Mouse (Mus musculus) heart, embryonic 16.5 days (tissue): ENCODE results near the gene Slc23a2. TPM values are rescaled to one million over a fixed set of nuclear protein-coding genes. Genes with fewer than 3 reads are reported as not detected.

Experiments used
- ATAC-seq: fragments of 200-750 bp; cut with Nextera tagmentation; replicated peaks from 2 replicates; pipeline ENCODE4 v1.8.0; 2017; ENCODE audit warnings: moderate number of reproducible peaks; ENCODE audit not compliant: insufficient read depth, low FRiP score; ENCODE audit errors: extremely low read depth
- H3K27ac ChIP-seq: fragments of 300-500 bp; sonication (generic); 2 replicates; pipeline ENCODE4 v1.5.1; 2014; ENCODE audit warnings: mild to moderate bottlenecking, low read length, control low read depth, moderate library complexity
- H3K27me3 ChIP-seq: fragments of 300-500 bp; sonication (generic); 2 replicates; pipeline ENCODE4 v1.6.1; 2014; ENCODE audit warnings: low read length, mixed read lengths; ENCODE audit not compliant: control insufficient read depth, insufficient read depth
- H3K36me3 ChIP-seq: fragments of 300-500 bp; sonication (generic); 2 replicates; pipeline ENCODE4 v1.6.1; 2014; ENCODE audit not compliant: control insufficient read depth, insufficient read depth
- H3K4me1 ChIP-seq: fragments of 300-500 bp; sonication (generic); 2 replicates; pipeline ENCODE4 v1.6.1; 2014; ENCODE audit warnings: low read length, mixed read lengths; ENCODE audit not compliant: control insufficient read depth, insufficient read depth
- H3K4me2 ChIP-seq: fragments of 300-500 bp; sonication (generic); 2 replicates; pipeline ENCODE4 v1.6.1; 2014; ENCODE audit warnings: low read depth, mild to moderate bottlenecking, control low read depth, low read length
- H3K4me3 ChIP-seq: fragments of 300-500 bp; sonication (generic); 2 replicates; pipeline ENCODE4 v1.5.1; 2014; ENCODE audit warnings: mild to moderate bottlenecking, control low read depth, low read length
- H3K9ac ChIP-seq: fragments of 300-500 bp; sonication (generic); 2 replicates; pipeline ENCODE4 v1.6.1; 2014; ENCODE audit warnings: low read length, control low read depth
- H3K9me3 ChIP-seq: fragments of 300-500 bp; sonication (generic); replicated peaks from 2 replicates; pipeline ENCODE4 v1.6.1; 2016; ENCODE audit warnings: low read length; ENCODE audit not compliant: control insufficient read depth
- WGBS: fragments of 180-500 bp; shearing (Covaris S2); extraction: QIAGEN DNeasy Blood & Tissue Kit; methylation state at CpG from one replicate; pipeline ENCODE4 v1.1.7; 2014; 5-methylcytosine and 5-hydroxymethylcytosine counted together
- polyA plus RNA-seq: library from polyadenylated mRNA; unstranded; fragments of >200 nt; fragmentation: Nextera tagmentation; extraction: Ambion mirVana; gene quantifications from 2 replicates; pipeline ENCODE4 v1.2.1, GENCODE M21; 2015

The Slc23a2 gene
- polyA plus RNA-seq, 1 experiment from 2014 or later, result 9.5 TPM

DNA sequence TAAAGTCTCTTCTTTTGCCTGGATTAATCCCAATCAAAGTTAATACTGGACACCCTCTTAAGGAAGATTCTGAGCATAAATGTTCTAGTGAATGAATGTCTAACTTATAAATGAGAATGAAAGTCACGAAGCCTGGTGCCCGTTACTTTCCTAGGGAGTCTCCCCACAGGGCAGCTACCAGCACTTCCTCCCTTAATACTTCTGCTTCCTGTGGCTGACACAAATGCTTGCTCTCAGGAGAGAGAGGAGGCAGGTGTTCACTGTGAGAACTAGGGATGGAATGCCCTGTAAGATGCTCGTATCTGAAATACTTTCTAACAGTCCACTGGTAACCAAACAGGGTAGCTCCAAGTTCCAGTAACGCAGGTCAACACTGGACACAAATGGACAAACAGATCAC is 91.1 kb downstream of the Slc23a2 start:
- no peaks in the 10 kb centered on the region for H3K27me3 ChIP-seq
- H3K4me3 ChIP-seq, result no peak overlapping the region
- H3K4me1 ChIP-seq, result peaks cover 16% of the 10 kb centered on the region
- H3K9me3 ChIP-seq, result no peaks in the 10 kb centered on the region
- 77% methylated on average over 4 of the region's 4 CpGs for WGBS
- ATAC-seq, result no peak
- H3K4me2 ChIP-seq, result no peak overlapping the region
- peaks cover 20% of the 10 kb centered on the region for H3K36me3 ChIP-seq
- H3K27ac ChIP-seq, result no peak overlapping the region
- no peak overlapping the region for H3K9ac ChIP-seq

DNA sequence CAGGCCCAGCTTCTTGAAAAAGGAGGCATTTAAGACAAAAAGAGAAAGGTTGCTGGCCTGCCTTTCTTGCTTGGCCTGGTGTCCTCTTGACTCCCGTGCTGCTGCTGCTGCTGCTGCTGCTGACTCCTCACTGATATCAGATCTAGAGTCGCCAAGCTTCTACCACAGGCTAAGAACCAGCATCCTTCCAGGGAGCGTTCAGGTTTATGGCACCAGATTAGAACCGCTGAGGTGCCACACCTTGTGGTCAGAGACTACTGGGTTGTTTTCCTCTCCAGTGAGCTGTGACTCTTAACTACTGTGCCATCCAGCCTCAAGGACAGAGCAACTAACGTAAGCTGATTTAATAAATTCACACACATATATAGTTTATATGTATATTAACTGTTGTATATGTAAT is 93.1 kb downstream of the Slc23a2 start:
- H3K36me3 ChIP-seq, result peaks cover 6% of the 10 kb centered on the region
- WGBS, result 71% methylated on average over 5 of the region's 5 CpGs
- ATAC-seq, result no peak
- peaks cover 16% of the 10 kb centered on the region for H3K4me1 ChIP-seq
- no peaks in the 10 kb centered on the region for H3K27me3 ChIP-seq
- no peak overlapping the region for H3K4me3 ChIP-seq
- no peak overlapping the region for H3K9ac ChIP-seq
- no peak overlapping the region for H3K4me2 ChIP-seq
- H3K9me3 ChIP-seq, result no peaks in the 10 kb centered on the region
- no peak overlapping the region for H3K27ac ChIP-seq

DNA sequence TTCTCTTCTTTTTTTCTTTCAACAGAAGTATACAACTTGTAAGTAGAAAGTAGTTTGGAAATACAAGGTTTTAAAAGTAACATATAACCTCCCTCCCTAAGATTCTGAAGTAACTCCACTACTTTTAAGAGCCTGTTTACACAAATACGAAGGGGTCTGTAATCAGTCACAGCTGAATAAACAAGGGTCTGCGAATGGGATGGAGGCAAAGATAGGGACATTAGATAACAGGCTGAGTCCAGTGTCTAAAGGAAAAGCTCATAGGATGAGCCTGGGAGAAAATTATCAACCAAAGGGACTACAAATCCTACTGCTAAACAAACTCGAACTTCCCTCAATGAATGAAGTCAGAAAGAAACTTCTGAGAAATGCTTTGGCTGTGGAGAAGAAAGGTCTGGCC is 95.0 kb downstream of the Slc23a2 start:
- Histone ChIP-seq H3K4me3 (no peak overlapping the region), H3K9me3 (no peaks in the 10 kb centered on the region), H3K9ac (no peak overlapping the region), H3K36me3 (no peaks in the 10 kb centered on the region), H3K27ac (no peak overlapping the region), H3K27me3 (no peaks in the 10 kb centered on the region), H3K4me1 (peaks cover 2% of the 10 kb centered on the region), H3K4me2 (no peak overlapping the region)
- ATAC-seq, result no peak
- 33% methylated on average over 3 of the region's 3 CpGs for WGBS

DNA sequence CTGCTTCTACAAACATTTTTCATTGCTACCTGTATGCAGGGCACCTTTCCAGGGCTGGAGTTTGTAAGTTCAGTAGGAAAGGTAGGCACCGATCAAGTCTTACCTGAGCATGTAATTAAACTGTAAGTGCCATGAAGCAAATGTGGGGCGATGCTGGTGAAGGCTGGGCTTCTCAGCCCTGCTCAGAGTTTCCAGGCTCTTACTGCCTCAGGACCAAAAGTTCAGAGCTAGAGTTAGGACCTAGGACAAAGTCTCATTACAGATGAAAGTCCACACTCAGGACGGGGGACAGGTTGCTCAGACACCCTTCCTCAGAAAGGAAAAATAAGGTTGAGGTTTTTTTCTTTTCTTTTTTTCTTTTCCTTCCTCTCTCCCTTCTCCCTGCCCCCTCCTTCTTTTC is 95.4 kb downstream of the Slc23a2 start:
- 79% methylated on average over 3 of the region's 3 CpGs for WGBS
- Histone ChIP-seq H3K4me2 (no peak overlapping the region), H3K9me3 (no peaks in the 10 kb centered on the region), H3K9ac (no peak overlapping the region), H3K27me3 (no peaks in the 10 kb centered on the region), H3K4me3 (no peak overlapping the region), H3K36me3 (no peaks in the 10 kb centered on the region), H3K27ac (no peak overlapping the region), H3K4me1 (no peaks in the 10 kb centered on the region)
- no peak for ATAC-seq

DNA sequence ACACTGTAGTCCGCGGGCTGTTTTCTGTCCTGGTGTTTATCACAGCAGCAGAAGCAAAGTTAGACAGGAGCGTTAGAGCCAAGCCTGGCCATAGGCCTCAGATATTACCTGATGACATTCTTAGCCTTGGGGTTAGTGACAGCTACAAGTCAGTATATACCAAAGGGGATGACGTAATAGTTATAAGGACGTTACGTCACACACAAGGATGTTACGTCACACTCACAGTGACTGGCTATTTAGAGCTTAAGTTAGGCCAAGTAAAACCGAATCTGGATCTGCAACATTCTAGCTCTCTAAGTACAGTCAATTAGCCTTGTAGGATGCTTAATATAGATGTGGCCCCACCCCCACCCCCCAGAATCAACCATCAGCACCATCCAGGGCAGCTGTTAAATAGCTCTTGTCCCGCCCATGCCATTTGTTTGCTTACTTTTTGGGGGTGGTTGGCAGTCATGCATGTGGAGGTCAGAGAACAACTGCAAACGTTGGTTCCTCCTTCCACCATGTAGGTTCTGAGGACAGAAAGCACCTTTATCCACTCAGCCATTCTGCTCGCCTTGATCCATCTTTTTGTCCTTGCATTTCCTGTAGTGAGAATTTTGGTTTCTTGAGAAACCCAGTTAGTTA is 96.7 kb downstream of the Slc23a2 start:
- H3K9me3 ChIP-seq, result no peaks in the 10 kb centered on the region
- H3K4me1 ChIP-seq, result peaks cover 7% of the 10 kb centered on the region
- WGBS, result 66% methylated on average over 11 of the region's 11 CpGs
- H3K27me3 ChIP-seq, result no peaks in the 10 kb centered on the region
- H3K27ac ChIP-seq, result no peak overlapping the region
- no peak overlapping the region for H3K9ac ChIP-seq
- no peaks in the 10 kb centered on the region for H3K36me3 ChIP-seq
- no peak overlapping the region for H3K4me3 ChIP-seq
- no peak for ATAC-seq
- no peak overlapping the region for H3K4me2 ChIP-seq

DNA sequence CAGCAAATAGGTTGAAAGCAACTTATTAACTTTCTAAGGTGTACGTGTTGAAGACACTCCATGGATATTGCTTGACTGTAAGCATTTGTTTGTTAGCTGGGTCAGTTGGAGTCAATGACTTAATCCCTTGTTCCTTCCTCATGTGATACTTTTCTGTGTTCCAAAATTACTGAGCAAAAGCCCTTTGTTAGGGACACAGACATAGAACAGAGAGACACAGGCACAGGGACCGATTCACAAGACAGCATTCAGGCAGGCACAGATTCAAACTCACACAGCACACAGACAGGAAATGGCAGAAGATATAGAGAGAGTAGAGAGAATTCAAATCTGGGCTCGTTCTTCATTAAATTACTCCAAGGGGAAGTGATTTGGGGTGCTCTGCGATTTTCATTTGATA is 97.5 kb downstream of the Slc23a2 start:
- WGBS, result 66% methylated on average over 4 of the region's 4 CpGs
- no peaks in the 10 kb centered on the region for H3K36me3 ChIP-seq

DNA sequence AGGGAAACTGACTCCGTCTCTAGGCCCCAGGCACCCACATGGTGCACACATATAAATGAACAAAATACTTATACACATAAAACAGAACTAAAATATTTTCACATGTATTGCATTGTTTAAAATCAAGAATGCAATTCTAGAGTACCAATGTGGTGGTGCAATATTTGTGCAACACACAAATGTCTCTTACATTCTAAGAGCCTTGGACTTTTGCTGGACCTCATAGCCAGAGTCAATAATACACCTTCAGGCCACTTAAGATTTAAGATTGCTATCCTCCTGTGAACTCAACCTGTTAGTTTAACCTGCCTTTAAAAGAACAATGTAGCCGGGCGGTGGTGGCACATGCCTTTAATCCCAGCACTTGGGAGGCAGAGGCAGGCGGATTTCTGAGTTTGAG is 98.2 kb downstream of the Slc23a2 start:
- Histone ChIP-seq H3K4me2 (no peak overlapping the region), H3K27ac (no peak overlapping the region), H3K36me3 (no peaks in the 10 kb centered on the region), H3K9me3 (no peaks in the 10 kb centered on the region), H3K9ac (no peak overlapping the region), H3K4me3 (no peak overlapping the region), H3K27me3 (no peaks in the 10 kb centered on the region), H3K4me1 (peaks cover 15% of the 10 kb centered on the region)
- no peak for ATAC-seq
- WGBS, result 93% methylated on average over 4 of the region's 4 CpGs

More for the DNA sequence above, 97.5 kb downstream of the Slc23a2 start:
- Histone ChIP-seq H3K4me3 (no peak overlapping the region), H3K27me3 (no peaks in the 10 kb centered on the region), H3K9me3 (no peaks in the 10 kb centered on the region), H3K27ac (no peak overlapping the region), H3K4me1 (peaks cover 15% of the 10 kb centered on the region), H3K4me2 (no peak overlapping the region), H3K9ac (no peak overlapping the region)
- ATAC-seq, result no peak

DNA sequence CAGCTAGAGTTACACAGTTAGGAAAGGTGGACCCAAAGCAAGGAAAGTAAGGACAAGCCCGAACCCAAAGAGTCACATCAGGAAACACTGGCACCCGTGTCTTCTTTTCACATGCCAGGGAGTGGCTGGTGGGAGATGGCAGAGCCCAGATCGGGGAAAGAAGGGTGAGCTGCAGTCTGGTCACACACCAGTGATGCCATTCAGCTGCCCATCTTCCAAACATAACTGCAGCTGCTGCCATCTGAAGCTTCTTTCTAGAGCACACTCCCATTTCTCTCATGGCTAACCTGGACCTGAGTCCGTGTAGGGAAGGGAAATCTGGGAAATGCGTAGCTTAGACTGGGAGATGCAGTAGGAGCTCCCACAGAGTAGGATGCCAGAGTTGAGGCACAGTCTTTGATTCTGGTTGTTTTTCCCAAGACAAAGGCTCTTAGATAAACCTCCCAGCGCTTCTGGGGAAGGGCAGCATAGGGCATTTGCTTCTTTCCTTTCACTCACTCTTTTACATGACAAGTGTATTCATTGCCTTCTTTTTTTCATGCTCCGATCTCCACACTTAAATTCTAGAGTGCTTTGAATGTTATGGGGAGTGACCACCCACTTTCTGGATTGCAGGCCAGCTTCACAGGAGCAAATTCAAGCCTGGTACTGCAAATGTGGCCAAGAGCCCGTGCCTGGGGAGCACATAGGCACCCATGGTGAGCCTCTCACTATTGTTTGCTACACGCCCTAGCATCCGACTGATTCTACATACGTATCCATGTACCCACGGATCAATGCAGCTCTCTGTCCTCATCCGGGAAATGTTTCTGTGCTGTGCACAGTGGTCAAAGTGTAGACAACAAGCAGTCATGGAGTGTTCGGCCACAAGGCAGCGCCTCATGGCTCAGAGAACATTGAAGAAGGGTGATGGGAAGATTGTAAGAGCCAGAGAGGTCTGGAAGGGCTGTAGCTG is 100.3 kb downstream of the Slc23a2 start:
- Histone ChIP-seq H3K27ac (no peak overlapping the region; the same call in 1 of the 2 replicates), H3K9ac (no peak overlapping the region), H3K9me3 (no peaks in the 10 kb centered on the region), H3K36me3 (no peaks in the 10 kb centered on the region), H3K27me3 (no peaks in the 10 kb centered on the region), H3K4me3 (no peak overlapping the region), H3K4me2 (no peak overlapping the region), H3K4me1 (peaks cover 15% of the 10 kb centered on the region)
- no peak for ATAC-seq
- 82% methylated on average over 15 of the region's 15 CpGs for WGBS

DNA sequence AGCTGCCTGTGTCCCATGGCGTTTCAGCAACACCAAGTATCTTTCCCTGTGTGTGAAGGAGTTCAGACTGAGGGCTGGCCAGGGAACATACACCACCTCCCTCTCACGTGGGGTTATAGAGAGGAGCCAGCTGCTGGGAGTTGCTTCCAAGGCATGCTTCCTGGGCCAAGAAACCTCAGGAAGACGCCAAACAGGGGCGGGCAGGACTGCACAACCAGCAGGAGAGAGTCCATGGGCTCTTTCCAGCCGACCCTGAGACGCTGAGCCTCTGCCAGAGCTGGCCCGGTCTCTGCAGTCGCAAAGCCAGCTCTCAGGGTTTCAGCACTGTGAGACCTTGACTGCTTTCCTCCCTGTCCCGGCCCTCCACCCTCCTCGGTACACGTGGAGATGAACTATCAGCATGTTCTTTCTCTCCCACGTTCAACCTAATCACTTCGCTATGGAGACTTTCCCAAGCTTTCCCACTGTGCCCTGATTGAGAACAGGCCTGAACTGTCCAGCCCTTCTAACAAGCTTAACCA is 101.7 kb downstream of the Slc23a2 start:
- Histone ChIP-seq H3K9me3 (no peaks in the 10 kb centered on the region), H3K27ac (peak overlapping the region; percentile 77), H3K36me3 (no peaks in the 10 kb centered on the region), H3K27me3 (no peaks in the 10 kb centered on the region), H3K4me3 (0 out of 2 replicates have a peak overlapping the region, but pooled peaks have one; percentile 5), H3K4me2 (peak overlapping the region; percentile 54), H3K4me1 (peaks cover 15% of the 10 kb centered on the region), H3K9ac (peak overlapping the region; percentile 57)
- ATAC-seq, result peak; percentile 88
- 12% methylated on average over 13 of the region's 13 CpGs for WGBS
